Mouse (Mus musculus) layer of hippocampus, adult 18-20 months (tissue): Measurements from ENCODE around the gene Tmprss6. TPM values are rescaled to one million over a fixed set of nuclear protein-coding genes. Genes with fewer than 3 reads are reported as not detected.
A peak's percentile ranks its signal among the peaks of the same experiment; 100 is the strongest.

ENCODE experiments used
- DNase-seq, 2 experiments: peaks; one replicate each; pipeline ENCODE4 v3.0.0; 2022; ENCODE audit warnings: low spot score in 2 of 2
- total RNA-seq, 2 experiments: library from RNA; stranded (reverse); gene quantifications; 2 replicates each; pipeline ENCODE4 v1.2.3; 2021

Gene Tmprss6
- total RNA-seq, 2 experiments from 2014 or later = 2.7 to 2.8 TPM

DNA sequence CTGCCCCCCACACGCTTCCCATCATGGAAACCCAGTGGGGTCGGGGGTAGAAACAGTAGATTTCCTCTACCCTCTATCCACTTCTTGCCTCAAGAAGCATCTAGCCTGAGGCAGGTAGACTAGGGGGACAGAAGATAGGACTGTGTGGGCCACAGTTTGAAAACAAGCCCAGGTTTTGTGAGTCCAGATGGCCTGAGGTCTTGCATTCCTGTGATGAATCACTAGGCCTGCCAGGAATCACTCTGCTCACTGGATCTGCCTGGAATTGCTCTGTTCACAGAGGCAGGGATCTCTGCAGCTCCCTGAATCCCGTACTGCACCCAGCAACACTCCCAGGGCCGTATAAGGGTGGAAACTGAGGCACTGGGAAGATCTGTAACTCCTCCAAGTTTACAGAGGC lies 14.9 kb upstream of the Tmprss6 start:
- DNase-seq = peak in 1 of 2 experiments; percentile 12

- no peak for DNase-seq
Measured at GRCm38 (mm10) chr15:78482518-78482917, 14.1 kb upstream of the Tmprss6 start.

DNA sequence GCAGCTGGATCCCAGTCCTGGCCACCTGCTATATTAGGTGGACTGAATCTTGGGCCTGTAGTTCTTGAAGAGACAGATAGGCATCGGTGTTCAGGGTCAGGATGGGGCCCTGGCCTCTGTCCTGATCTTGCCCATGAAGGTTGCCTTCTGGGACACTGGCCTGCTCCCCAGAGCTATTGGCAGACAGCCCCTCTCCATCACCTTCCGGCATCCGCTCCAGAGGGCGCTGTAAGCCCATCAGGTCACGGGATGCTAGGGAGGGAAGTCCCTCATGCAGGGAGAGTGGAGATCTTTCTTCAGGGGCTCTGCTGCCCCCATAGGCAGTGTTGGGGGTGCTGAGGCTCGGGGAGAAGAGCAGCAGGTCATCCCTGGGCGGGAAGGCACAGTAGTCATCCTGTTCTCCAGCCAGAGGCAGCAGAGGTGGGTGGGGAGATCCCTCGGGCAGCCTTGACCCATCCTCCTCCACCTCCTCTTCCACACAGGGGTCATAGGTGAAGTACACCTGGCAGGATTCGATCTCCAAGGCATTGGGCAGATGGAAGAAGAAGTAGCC lies 13.1 kb upstream of the Tmprss6 start:
- no peak for DNase-seq

DNA sequence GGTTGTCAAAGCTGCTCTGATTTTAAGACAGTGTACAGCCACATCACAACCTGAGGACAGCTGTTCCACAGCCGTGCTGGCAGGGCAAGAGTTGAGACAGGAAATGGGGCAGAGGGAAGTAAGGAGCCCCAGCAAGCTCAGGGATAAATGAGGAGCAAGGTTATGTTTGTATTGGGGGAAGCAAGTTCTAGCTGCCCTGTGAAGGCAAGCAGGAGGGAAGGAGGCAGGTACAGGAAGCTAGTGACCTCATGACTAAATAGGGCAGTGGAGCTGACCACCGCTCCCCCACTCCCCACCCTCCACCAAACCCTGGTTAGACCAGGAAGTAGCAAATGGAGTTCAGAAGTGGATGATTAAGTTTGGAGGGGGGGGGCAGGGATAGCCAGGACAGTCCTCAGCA lies 12.6 kb upstream of the Tmprss6 start:
- DNase-seq = no peak

DNA sequence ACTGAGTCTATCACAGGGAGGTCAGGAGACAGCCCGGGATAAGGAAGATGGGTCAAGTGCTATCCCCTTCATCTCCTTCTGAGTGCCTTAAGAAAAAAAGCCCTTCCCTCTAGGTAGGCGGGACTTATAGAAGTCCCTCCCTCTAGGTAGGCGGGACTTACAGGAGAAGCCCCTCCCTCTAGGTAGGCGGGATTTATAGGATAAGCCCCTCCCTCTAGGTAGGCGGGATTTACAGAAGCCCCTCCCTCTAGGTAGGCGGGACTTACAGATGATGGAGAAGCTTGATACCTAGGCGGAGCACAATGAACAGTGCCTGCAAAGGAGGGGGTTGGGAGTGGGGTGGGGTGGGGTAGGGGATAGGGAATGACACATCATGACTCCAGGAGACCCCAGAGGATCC lies 11.7 kb upstream of the Tmprss6 start:
- DNase-seq = no peak

- no peak for DNase-seq
Measured at GRCm38 (mm10) chr15:78479470-78479869, 11.0 kb upstream of the Tmprss6 start.

GRCm38 (mm10) chr15:78478073-78478472 lies 9.6 kb upstream of the Tmprss6 start:
- no peak for DNase-seq

- DNase-seq = no peak
Measured at GRCm38 (mm10) chr15:78476878-78477277, 8.4 kb upstream of the Tmprss6 start.

DNA sequence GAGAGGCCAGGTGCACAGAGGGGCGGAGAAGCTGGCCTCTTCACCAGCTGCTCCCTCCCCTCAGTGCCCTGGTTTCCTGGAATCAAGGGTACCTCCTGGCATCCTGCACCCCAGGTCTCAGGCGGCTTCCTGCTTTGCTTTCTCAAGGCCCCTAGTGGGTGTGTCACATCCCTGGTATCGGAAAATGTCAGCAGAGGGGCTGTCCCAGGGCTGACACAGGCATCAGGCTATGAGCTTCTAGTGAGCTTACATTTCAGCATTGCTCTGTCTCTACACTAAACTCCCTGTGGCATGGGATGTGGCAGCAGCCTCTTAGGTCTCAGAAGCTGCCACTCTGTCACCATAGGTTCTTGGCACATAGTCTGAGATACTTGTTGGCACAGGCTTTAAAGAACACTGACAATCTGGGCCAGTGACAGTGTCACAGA lies 7.2 kb upstream of the Tmprss6 start:
- no peak for DNase-seq

DNA sequence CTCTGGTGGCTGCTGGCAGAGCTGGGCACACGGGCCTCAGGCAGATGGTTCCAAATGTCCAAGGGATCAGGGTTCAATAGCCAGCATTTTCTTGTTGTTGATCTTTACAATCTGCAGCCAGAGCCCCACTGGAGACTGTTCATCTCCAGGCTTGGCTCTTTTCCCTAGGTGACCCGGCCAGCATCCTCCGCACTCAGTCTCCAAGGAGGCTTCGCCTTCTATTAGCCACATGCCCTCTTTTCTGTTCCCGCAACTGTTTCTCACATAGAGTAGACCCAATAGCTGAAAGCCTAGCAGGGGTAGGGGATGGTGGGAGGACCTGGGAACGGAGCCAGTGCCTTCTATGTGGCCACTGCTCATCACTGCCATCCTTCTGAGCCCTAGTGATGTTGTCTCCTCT lies 5.0 kb upstream of the Tmprss6 start:
- no peak for DNase-seq

GRCm38 (mm10) chr15:78471902-78472301 lies 3.5 kb upstream of the Tmprss6 start:
- no peak for DNase-seq

DNA sequence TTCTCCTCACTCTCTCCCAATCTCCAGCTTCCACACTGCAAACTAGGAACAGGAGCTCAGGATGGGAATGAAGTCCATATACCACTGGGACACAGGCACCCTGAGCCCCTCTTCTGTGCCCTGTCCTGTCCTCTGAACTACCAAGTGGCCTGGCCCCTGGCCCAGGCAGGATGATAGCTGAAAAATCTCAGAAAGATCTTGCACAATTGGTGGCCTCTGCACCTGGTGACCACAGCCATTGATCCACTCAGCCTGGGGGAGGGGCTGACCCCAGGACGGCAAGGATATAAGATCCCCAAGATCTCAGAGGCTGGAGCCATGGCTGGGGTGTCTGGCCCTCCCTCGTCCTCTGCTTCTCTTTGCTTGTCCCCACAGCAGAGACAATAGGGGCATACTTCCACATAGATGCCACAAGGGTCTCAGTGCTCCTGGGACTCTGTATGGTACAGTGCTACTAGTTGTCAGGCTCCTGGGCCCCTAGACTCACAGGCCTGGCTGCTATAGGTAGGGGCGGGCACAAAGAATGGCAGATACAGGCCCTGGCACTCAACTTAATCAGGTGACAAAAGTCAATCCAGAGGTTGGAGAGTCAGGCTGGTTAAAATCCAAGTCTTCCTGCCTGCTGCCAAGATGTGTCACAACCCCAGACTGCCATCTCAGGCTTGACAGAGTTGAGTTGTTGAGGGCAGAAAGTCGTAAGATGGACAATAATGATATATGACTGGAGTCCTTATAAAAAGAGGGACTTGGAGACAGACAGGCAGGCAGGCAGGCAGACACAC lies 2.3 kb upstream of the Tmprss6 start:
- no peak for DNase-seq

GRCm38 (mm10) chr15:78467570-78467969 lies 864 bp downstream of the Tmprss6 start:
- DNase-seq = no peak

DNA sequence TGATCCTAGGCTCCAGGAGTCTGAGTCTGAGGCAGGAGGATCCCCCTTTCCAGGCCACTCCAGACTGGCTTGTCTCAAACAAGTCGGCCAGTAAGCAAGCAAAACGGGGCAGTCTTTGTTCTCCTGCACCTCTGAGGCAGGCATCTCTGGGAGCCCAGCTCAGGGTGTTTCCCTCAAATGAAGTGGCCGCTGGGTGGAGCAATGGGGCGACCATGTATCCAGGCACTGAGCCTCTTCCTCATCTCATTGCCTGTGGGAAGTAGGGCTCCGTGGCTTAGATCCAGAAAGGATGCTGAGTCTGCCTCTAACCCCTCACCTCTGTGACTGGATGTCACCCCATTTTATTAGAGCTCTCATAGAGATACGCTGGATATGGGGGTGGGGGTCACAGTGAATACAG lies 1.6 kb downstream of the Tmprss6 start:
- peak in 1 of 2 experiments; percentile 9 for DNase-seq

GRCm38 (mm10) chr15:78462981-78463380 lies 5.5 kb downstream of the Tmprss6 start:
- DNase-seq = no peak

DNA sequence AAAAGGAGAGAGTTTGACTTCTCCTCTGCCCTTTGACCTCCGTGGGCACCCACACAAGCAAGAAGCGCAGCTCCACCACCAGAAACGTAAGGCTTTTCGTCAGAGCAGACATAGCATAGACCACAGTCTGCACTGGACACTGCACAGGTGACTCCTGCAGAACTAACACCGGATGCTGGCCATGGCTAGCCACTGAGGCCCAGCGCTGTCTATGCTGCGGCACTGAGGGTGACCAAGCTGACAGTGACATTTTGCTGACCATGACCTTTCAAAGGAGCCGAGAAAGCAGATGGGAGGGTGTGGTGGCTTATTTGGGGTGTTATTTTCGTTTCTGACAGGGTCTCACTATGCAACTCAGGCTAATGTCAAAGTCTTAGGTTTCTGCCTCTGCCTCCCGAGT lies 11.2 kb downstream of the Tmprss6 start:
- DNase-seq = no peak

GRCm38 (mm10) chr15:78456051-78456450 lies 12.4 kb downstream of the Tmprss6 start:
- DNase-seq = no peak

DNA sequence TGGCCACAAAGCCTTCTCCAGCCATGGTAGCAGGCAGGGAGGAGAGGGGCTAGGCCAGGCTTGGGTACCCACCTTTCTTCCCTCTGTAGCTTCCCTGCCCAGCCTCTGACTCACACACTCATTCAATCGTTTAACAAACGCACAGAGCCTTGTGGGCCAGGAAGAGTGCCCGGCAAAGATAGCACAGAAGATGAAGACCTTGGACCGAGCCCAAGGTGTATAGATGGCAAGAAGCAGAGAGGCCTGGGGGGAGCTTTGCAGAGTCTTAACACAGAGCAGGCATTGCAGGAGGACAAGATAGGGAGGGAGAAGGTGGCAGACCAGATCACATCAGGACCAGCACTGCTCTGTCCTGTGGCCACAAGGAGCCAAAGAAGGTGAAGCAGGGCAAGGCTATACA lies 13.3 kb downstream of the Tmprss6 start:
- DNase-seq = no peak

GRCm38 (mm10) chr15:78452929-78453328 lies 15.5 kb downstream of the Tmprss6 start:
- DNase-seq = no peak

GRCm38 (mm10) chr15:78451201-78451600 lies 17.2 kb downstream of the Tmprss6 start:
- DNase-seq = no peak

GRCm38 (mm10) chr15:78450419-78450768 lies 18.0 kb downstream of the Tmprss6 start:
- DNase-seq = no peak

GRCm38 (mm10) chr15:78449694-78450418 lies 18.6 kb downstream of the Tmprss6 start:
- peak in 1 of 2 experiments; percentile 52 for DNase-seq
